Mouse (Mus musculus) heart, postnatal 14 days (tissue): ENCODE data around the gene Mis18bp1. TPM values are rescaled to one million over a fixed set of nuclear protein-coding genes. Genes with fewer than 3 reads are reported as not detected.
"Not testable (repeated sequence)": the region's sequence is repeated elsewhere in the genome, so short reads cannot be mapped to it uniquely, and the experiment has no call there.

ENCODE experiments used
- DNase-seq, 2 experiments: peaks; one replicate each; pipeline ENCODE4 v3.0.0; 2021 to 2022
- intact Hi-C: fragments of 180-260 bp; cut with DNase I; formaldehyde crosslinking; loops from one replicate; pipeline ENCODE4 v1.15.1; 2025
- long read RNA-seq, 2 experiments: library from polyadenylated mRNA; stranded (forward); transcript quantifications; one replicate each; pipeline ENCODE4 v2.0.0; 2021
- total RNA-seq, 2 experiments: library from RNA; stranded (reverse); gene quantifications; 2 replicates each; pipeline ENCODE4 v1.2.3; 2021

Mis18bp1 gene
- total RNA-seq: 1 to 10 TPM; 1.9 to 2.2 TPM
- long read RNA-seq, experiment 1, full-length matches to known transcripts: 2 of 3 reads
- long read RNA-seq, experiment 1, partial matches to known transcripts: 0 of 3 reads
- long read RNA-seq, experiment 1, other reads (novel, unspliced or antisense): 1 of 3 reads
- long read RNA-seq, experiment 2, full-length matches to known transcripts: 1 of 3 reads
- long read RNA-seq, experiment 2, partial matches to known transcripts: 0 of 3 reads
- long read RNA-seq, experiment 2, other reads (novel, unspliced or antisense): 2 of 3 reads

DNA sequence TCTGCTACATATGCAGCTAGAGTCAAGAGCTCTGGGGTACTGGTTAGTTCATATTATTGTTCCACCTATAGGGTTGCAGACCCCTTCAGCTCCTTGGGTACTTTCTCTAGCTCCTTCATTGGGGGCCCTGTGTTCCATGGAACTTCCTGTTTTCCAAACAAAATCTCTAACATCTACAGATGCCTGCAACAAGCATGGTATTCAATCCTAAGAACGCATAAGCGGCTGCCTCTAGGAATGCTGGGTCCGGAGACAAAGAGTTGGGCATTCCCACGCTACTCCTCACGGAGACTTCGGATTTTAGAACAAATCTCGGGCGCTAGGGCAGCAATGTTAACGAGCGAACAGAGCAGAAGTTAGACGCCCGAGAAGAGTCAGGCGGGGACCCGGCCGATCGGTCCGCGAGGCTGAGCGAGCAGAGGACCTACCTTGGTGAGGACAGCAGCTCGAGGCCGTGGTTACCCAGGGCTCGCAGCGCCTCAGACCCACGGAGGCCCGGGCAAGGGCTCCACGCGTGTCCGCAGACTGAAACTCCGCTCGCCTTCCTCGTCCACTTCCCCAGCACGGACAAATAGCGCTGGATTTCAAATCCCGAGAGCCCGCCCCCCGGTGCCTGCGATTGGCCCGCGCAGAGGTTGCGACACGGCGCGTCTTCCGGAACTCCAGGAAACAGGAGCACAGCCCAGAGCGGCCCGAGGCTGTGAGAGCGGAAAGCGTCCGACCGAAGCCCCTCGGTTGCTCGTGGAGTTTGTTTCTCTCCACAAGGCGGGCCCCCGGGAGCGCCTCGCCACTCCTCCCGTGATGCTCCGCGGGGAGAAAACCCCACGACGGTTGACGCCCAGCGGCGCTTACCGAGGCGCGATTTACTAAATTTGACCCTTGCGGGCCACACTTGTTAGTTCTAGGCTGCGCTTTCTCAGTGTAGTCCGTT is at the start of gene Mis18bp1:
TSS of gene Mis18bp1 (minus strand) at position 584 of the 931 bp plus-strand sequence.
- intact Hi-C loops: loop anchor here (5.0 to 10.0 kb wide), 4 partner anchors 95 to 257 kb away; partner anchors contain the start of genes Fancm, Gm527, Klhl28 and Togaram1
- peak; percentile 94 for DNase-seq

DNA sequence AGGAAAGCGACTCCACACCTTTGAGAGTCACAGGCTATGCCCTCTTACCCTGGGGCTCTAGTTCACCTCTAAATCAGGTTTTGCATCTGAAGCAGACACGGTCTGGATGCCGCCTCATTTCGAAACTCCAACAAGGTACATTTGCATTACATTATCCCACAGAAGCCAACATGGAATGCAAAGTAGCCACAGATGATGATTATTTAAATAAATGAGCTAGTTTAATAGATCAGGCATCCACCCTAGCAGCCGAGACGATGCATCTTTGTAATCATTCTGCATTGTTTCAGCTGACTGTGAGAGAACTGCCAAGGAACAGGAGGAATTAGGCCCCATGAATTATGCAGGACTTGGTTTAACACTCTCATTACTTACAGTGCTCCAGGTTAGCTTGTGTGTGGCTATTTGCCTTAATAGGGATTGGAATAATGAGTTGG is 44.0 kb upstream of the Mis18bp1 start:
- no peak for DNase-seq
- intact Hi-C loops: no loop called here

DNA sequence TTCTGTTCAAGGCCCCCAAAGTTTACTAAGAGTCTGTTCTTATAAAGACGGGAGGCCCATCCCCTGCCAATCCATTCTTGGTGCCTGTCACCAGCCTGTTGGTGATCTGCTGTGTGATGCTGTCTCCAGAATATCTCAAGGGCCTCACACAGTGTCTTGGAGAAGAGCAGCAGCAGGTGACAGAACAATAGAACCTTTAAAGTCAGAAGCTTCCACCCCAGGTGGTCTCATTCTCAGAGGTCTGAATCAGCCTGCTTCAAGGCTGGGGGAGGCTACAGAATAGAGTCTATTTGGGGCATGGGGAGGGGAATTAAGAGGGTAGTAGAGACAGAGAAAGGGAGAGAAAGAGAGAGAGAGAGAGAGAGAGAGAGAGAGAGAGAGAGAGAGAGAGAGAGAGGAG is 34.0 kb upstream of the Mis18bp1 start:
- intact Hi-C loops: no loop called here
- no peak for DNase-seq

DNA sequence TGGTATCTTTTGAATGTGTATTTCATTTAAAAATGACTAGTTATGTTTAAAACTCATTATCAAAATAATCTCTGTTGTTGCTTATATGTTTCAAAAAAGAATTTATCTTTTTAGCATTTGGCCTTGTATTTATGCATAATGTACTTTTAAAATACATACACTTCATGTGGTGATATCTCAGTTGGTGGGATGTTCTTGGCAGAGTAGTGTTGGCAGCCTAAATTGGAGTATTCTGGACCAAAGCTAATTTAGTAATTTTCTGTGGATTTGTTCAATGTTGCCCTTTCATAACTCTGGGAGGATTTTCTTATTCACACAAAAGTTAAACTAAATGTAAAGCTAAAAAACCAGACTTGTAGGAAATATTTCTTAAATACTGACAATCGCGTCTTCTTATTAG is 29.4 kb upstream of the Mis18bp1 start:
- no peak for DNase-seq
- intact Hi-C loops: no loop called here

DNA sequence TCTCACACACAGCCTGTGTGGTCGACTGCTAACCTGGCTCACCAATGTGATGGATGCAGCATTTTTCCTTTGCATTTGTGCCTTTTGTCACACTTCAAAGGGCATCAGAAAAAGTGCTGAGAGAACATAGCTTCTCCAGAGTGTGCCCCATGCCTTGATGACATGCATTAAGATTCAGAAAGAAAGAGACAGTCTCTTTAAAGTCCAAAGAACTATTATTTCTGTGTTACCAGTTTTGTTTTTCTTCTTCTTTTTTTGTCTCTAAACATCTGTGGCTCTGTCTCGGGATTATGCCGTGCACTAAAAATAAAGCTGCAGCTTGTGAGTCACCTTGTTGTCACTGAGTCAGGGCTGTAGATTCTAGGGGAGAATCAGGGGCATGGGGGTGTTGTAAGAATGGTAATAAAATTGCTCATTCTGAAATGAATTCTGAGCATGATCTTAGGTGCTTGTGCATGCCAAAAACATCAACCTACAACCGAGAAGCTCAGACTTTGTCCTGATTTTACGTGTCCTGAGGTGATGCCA is 21.7 kb upstream of the Mis18bp1 start:
- intact Hi-C loops: no loop called here
- no peak for DNase-seq

DNA sequence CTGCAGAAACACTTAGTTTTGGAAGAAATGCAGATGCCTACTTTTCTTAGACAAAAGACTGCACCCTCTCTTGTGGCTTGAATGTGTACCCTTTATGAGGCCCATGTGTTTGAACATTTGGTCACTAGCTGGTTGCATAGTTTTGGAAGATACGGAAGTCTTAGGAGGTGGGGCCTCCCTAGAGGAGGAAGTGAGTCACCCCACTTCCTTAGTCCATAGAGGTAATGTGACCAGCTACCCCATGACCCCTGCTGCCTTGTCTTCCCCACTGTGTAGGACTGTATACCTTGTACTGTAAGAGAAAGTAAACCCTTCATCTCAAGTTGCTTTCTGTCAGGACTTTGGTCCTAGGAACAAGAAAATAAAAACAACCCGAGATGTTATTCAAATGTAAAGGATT is 16.8 kb upstream of the Mis18bp1 start:
- no peak for DNase-seq
- intact Hi-C loops: no loop called here

DNA sequence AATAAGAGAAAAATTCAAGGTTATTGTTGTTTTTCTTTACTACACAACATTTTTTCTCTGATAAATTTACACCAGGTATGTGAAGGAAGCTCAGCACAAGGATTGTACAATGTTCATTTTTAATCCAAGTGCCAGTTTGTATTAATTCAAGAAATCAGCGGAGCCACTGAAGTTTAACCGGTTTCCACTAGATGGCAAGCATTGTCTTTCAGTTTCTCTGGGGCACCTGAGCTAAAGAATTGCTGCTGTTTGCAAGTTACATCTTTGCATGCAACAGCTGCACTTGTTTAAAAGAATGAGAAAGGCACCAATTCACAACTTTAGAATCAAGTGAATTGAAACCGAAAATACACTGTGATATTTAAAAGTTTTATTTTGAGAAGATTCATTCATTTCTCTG is 15.0 kb upstream of the Mis18bp1 start:
- intact Hi-C loops: no loop called here
- peak in 1 of 2 experiments; percentile 2 for DNase-seq

DNA sequence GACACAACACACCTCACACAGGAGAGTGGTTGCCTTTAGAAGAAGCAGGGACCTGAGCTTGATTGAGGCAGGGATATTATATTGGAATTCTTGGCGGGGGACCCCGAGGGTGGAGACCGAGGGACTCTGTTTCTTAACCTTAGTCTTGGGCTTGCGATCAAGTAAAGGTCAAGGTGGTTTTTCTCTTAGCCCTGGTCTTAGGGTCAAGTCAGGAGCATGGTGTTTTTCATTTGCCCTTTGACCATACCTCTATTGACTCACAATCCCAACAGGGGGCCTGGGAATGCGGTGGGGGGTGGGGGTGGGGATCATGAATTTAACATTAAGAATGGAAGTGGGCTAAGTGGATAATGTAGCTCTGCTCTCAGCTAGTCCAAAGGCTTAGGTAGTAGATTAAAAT is 1.3 kb upstream of the Mis18bp1 start:
- no peak for DNase-seq
- intact Hi-C loops: loop anchor here (5.0 to 10.0 kb wide), 4 partner anchors 96 to 259 kb away; partner anchors contain the start of genes Fancm, Gm527, Klhl28 and Togaram1

DNA sequence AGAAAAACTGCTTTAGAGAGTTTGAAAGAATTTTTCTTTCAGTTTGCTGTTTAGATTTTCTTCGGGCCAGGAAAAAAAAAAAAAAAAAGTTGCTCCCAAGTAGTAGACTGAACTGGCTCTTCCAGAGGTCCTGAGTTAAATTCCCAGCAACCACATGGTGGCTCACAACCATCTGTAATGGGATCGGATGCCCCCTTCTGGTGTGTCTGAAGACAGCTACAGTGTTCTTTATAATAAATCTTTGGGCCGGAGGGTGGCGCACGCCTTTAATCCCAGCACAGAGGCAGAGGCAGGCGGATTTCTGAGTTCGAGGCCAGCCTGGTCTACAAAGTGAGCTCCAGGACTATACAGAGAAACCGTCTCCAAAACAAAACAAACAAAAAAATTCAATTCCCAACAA is 555 bp upstream of the Mis18bp1 start:
- intact Hi-C loops: loop anchor here (5.0 to 10.0 kb wide), 4 partner anchors 96 to 258 kb away; partner anchors contain the start of genes Fancm, Gm527, Klhl28 and Togaram1
- peak; percentile 36 to 58 for DNase-seq

DNA sequence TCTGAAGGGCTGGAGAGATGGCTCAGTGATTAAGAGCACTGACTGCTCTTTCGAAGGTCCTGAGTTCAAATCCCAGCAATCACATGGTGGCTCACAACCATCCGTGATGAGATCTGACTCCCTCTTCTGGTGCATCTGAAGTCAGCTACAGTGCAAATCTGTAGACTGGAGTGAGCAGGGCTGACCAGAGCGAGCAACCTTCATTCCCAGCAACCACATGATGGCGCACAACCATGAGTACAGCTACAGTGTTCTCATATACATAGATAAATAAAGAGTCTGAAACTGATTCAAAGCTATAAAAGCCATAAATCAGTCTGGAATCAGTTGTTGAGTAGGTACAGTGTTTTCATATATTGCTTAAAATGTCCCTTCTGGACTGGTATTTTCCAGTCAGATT is 36.3 kb downstream of the Mis18bp1 start:
- intact Hi-C loops, DNase-seq: not testable (repeated sequence)

DNA sequence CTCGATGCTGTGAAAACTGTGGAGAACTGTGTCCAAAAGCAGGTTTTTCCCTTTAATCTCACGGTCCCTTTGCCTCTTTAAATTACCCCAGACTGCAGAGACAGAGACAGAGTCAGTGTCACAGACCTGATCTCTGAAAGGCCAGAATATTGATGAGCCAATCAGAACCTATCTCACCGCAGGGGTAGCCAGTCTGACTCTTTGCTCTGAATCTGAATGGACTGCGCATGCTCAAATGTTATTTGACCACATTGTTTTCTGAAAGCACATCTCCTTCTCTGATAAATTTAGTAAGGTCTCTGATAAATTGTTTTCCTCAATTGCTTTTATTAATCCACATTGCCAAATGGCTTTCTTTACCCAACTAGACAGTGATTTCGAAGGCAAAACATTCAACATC is 53.0 kb downstream of the Mis18bp1 start:
- intact Hi-C loops: no loop called here
- no peak for DNase-seq

DNA sequence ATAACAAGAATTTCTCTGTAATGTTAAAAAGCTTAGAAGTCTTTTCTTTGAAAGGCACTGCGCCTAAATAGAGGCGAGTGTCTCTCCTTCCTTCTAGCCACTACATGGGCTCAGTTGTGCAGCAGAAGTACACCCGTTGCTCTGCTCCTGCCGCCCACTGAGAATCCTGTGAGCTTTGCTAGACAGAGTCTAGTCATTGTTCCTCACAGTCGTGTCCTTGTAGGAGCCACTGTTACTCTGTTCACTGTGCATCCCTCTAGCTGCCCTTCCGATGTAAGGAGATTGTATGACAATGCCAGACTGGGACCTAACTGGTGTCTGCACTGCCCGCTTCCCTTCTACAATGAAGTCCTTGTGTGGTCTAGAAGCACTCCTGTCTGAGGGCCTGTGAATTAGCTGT is 53.4 kb downstream of the Mis18bp1 start:
- no peak for DNase-seq
- intact Hi-C loops: no loop called here

DNA sequence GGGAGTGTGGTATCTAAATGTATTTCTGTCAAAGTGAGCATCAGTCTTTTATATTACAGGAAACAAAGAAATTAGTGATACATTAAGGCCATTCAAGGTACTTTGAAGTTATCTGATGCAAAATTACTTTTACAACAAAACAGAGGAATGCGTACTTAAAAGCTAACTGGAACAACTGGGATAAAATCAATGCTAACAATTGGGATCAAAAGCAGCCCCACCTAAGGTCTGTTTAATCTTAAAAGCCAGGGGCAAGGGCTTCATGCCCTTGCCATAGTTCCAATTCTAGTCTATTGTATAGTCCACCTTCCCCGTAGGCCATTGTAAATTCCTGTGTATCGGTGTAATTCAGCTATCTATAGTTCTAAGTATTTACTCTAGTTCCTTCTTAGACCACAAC is 57.4 kb downstream of the Mis18bp1 start:
- DNase-seq, intact Hi-C loops: not testable (repeated sequence)

DNA sequence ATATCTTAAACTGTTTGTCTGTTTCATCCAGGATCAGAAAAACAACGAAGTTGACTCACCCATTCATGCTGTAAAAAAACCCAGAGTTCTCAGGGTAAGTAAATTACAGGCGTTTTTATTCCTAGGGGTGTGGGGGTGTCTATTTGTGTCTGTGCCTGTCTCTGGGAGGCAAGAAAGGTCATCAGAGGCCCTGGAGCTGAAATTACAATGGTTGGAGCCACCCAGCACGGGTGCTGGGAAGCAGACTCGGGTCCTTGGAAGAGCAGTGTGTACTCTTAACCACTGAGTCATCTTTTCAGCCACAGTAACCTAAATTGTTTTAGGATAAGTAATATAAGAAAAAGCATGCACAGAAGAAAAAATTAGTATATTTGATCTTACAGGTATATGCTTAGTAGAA is 58.5 kb downstream of the Mis18bp1 start:
- intact Hi-C loops: no loop called here
- no peak for DNase-seq

DNA sequence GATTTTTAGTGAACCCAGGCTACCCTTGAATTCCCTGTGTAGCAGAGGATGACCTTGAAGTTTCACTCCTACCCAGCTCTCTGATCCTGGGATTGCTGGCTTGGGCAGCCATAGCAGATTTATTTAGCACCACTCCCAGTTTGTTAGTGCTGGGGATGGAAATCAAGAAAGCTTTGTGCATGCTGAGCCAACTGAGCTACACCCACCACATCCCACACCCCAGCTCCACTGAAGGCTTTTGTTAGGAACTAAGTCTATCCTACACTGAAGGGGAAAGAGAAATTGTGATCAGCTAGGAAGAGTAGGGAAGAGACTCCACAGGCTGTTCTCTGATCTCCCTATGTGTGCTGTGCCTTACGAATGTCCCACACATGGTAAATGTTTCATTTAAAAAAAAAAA is 59.6 kb downstream of the Mis18bp1 start:
- intact Hi-C loops: no loop called here
- no peak for DNase-seq

DNA sequence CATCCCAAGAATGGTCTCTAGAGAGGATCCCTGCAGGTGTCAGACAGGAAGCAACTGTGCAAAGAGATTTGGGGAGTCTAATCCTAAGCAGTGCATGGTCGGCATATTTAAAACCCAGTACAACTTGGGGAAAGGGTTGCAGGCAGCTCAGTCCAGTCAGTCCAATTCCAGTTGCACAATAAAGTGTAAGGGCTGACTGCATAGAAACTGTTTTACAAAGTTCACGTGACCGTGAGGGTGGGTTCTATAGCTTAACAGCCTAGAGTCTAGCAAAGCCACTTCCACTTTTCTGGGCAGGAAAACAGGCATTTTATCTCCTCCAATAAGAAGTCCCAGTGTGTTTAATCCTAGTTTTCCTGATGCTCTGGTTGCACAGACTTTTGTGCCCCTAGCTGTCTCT is 60.9 kb downstream of the Mis18bp1 start:
- DNase-seq: no peak
- intact Hi-C loops: no loop called here

DNA sequence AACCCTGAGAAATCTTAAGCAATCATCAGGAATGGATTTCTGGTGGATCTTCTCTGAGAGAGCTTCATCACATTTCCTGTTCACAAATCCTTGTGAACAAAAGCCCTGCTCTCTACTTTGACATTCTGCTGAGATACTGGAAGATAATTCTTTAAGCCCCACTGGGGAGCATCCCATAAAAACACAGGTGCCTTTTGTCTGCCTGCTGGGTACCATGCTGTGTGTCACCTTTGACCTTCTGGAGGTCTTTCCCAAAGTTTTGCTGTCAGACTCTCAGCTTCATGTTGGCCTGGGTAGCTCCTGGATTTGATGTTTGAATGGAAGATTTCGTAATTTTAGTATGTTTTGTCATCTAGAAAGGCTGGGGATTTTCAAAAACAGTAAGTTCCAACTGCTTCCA is 63.7 kb downstream of the Mis18bp1 start:
- no peak for DNase-seq
- intact Hi-C loops: no loop called here
